Mouse (Mus musculus) thymus, adult 18-20 months (tissue): ENCODE data around the gene Tmprss12.
"Not testable (repeated sequence)": the region's sequence is repeated elsewhere in the genome, so short reads cannot be mapped to it uniquely, and the experiment has no call there.

ENCODE experiments used
- DNase-seq, 2 experiments: peaks; one replicate each; pipeline ENCODE4 v3.0.0; 2022; ENCODE audit warnings: mixed read lengths in 2 of 2

The Tmprss12 gene

DNA sequence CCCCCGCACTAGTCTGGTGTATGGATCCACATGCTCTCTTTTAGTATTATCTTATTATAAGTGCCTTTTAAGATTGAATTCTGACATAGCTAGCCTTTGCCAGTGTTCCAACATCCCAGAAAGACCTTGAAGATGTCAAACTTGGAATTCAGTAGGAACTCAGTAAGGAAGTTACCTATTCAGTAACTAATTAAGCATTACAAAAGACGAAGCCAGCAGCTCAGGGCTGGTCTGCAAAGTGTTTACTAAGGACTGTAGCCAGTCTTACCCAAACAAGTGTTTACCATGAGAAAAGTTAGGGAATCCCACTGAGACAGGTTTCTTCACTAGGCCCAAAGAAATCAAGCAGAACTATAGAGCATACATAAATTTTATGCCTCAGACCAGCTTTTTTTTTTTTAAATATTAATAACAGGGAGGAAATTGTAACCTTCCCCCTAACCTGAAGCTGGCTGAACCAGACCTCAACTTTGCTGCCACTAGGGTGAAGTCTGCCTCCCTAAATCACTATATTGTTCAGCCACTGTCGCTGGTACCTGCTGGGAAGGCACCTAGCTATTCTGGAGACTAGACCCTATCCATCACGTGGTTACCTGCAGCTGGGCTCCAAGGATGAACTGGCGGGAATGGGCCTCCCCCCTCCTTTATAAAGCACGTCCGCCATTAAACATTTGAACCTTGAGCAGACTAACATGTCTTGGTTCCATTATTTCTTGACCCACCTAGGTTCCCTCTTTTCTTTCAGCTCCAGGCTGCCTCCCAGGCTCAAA lies 5.7 kb upstream of the Tmprss12 start:
- no peak for DNase-seq

DNA sequence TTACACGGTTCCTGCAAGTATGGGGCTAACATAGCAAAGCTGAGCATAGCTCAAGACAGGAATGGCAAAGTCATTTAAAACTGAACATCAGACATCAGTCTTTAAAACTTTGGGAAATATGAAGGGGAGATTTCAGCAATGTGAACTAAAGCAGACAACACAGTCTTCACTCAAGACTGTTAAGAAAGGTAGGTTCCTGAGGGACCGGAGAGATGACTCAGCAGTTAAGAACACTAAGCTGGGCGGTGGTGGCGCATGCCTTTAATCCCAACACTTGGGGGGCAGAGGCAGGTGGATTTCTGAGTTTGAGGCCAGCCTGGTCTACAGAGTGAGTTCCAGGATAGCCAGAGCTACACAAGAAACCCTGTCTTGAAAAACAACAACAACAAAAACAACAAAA lies 4.2 kb upstream of the Tmprss12 start:
- DNase-seq, result no peak

DNA sequence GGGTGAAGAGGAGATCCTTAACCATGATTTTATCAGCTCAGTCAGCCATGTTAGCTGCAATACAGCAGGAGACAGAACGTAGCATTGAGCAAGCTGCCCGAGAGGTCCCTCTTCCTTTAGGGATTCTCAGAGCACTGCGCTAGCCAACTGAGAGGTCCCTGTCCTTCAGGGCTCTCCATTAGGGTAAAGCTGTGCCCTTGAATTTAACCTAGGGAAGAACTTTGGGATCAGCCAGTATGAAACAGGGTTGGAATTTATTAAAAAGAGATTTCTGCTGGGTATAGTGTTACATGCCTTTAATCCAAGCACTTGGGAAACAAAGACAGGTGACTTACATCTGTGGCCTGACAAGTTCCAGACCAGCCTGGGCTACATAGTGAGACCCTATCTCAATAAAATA lies 3.1 kb upstream of the Tmprss12 start:
- no peak for DNase-seq

DNA sequence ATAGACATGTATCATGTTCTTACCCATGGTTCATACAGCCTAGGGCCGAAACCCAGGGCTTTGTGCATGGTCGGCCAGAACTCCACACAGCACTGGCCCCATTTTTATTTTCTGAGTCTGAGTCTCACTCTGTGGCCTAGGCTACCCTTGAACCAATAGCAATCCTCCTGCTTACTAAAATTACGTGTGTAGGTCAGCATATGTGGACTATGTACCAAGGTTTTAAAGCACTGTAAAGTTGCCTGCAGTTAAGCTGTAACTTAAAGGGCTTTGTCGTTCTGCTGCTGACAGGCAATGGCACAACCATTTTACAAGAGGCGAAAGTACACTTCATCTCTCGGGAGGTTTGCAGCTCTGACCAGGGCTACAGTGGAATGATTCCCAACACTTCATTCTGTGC lies 8.3 kb downstream of the Tmprss12 start:
- DNase-seq, result no peak

DNA sequence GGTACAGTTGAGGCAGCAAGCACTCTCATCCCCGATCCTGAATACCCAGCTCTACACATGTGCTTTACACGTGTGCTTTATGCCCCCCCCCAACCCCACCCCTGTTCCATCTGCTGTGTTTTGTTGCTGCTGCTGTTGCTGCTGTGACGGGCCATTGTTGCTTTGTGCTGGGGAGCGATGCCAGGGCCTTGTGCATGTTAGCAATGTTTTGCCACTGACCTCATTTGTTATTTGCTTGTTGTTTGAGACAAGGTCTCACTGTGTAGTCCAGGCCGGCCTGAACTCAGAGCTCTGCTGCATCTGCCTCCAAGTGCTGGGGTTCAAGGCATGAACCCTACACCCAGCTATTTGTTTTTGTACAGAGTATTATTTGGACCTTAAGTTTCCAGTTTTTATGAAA lies 10.2 kb downstream of the Tmprss12 start:
- no peak for DNase-seq

DNA sequence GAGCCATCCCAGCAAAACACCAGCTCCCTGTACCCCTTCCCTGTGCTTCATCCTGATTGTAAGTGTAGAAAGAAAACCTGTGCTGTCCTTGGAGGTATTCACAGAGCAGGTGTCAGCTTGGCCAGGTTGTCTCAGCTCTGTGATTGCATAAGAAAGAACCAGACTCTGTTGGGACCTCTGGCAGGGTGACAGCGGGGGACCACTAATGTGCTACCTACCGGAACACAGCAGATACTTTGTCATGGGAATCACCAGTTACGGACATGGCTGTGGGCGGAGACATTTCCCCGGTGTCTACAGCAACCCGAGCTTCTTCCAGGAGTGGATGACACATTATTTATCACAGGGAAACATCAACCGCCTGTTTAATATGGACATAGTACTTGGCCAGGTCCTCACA lies 11.7 kb downstream of the Tmprss12 start:
- no peak for DNase-seq

DNA sequence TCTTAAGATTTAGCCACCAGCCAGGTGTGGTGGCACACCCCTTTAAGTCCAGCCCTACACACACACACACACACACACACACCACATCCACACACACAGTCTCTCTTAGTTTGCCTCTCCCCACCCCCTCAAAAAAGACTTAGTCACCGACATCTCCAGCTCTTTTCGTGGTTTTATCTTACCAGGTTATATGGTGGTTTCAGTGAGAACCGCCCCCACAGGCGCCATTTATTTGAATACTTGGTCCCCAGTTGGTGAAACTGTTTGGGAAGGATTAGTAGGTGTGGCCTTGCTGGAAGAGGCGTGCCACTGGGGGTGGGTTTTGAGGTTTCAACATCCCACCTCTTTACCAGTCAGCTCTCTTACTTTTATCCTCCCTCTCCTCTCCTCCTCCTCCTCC lies 17.2 kb downstream of the Tmprss12 start:
- DNase-seq, result no peak

DNA sequence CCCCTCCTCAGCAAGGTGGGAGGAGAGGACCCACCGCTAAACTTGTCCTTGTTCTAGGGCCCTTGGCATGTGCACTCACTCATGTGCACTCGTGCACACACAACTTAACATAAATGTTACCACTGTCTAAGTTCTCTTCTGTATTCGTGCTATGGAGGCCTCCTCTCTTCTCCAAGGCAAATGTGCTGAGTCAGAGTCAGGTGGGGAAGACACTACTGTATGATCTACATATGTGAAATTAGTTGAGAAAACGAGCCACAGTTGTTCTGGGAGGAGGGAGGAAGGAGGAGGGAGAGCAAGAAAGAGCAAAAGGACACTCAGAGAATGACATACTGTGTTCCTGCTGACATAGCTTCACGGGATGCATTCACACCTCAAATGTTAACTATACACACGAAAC lies 19.9 kb downstream of the Tmprss12 start:
- DNase-seq, result no peak

DNA sequence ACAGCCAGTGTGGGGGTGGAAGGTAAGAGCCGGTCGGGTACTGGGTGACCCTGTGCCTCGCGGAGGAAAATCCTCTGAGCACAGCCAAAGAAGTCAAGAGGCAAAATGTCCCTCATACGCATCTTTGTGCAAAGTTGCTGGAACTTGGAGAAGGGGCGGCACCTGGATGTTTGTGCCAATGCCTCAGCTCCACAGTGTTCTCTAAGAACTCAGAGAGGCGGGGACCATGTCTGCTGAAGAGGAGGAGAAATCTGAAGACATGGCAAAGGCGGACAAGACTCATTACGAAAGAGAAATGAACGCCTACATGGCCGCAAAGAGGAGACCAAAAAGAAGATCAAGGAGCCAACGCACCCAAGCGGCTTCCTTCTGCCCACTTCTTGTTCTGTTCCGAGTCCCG lies 20.9 kb downstream of the Tmprss12 start:
- DNase-seq, result no peak

DNA sequence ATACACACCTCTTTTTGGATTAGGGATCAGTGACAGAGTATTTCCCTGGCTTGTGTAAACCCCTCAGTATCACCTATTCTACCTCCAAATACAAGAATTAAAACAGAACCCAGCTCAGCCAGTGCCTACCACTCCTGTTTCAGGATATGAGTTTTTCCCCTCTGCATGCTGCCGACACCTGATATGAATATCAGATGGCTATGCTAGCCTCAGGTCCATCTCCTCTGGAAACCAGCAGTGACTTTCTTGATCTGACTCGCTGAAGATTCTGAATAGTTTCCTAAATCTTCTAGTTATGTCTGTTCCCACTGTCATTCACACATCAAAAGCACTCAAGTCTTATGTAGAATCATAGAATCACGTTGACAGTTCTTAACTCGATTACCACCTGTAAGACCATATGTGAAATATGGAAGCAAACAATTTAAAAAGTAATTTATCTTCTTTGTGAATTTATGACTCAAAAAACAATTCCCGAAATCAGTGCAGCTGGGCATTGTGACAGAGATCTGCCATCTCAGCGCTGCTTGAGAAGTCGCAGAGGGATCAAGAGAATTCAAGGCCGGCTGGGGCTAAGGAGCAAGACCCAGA lies 22.9 kb downstream of the Tmprss12 start:
- DNase-seq, result no peak

DNA sequence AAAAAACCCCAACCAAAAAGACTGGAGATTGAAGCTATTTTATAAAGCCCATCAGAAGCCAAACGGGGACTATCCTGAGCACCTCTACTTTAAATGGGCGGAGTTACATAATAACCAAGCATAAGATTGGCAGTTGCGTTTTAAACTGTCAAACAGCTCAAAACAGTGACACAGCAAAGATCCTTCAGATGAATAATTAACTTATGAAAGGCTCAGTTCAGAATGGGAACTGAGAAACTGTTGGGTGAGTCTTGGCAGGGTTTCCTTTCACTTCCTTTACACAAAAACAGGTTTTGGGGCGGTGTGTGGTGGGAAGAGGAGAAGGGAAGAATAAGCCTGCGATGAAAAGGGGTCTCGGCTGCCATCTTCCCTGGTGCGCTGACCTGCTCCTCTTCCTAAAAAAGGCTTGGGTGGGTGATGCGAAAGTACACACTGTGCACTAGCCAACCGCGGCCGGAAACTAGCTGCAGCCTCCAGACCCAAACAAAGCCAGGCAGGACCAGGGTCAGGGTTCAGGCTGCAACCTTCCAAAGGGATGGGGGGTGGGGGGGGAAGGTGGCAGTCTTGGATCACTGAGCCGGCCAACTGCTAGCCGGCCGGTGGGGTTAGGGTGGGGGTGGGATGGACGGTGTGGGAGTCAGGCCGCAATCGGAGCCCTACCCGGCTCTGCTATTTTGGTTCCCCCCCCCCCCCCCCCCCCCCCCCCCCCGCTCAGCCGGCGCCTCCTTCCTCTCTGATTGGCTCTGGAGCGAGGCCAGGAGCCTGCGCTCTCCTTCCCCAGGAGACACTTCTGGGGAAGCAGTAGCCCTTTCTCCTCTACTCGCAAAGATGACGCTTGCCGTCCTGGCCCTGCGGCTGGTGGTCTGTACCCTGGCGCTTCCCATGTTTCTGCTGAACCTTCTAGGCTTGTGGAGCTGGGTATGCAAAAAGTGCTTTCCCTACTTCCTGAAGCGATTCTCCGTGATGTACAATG lies 23.7 kb downstream of the Tmprss12 start, which contains the start of gene Mettl7a1:
Gene Mettl7a1, plus strand, starts transcription at position 122 of the 973 bp plus-strand sequence.
- peak; percentile 55 to 66 for DNase-seq

DNA sequence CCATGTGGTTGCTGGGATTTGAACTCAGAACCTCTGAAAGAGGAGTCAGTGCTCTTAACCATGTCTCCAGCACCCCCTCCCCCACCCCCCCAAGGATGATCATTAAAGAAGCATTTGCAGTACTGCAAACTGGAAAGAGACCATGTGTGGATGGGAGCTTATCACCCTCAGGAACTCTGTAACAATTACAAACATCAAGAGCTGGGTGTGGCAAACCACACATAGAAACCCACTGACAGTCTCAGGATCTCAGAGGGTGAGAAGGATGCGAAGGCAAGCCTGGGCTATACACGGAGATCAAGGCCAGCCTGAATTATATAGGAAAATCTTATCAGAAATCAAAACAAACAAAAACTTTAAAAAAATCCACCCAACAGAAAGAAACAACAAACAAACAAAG lies 25.6 kb downstream of the Tmprss12 start:
- no peak for DNase-seq

DNA sequence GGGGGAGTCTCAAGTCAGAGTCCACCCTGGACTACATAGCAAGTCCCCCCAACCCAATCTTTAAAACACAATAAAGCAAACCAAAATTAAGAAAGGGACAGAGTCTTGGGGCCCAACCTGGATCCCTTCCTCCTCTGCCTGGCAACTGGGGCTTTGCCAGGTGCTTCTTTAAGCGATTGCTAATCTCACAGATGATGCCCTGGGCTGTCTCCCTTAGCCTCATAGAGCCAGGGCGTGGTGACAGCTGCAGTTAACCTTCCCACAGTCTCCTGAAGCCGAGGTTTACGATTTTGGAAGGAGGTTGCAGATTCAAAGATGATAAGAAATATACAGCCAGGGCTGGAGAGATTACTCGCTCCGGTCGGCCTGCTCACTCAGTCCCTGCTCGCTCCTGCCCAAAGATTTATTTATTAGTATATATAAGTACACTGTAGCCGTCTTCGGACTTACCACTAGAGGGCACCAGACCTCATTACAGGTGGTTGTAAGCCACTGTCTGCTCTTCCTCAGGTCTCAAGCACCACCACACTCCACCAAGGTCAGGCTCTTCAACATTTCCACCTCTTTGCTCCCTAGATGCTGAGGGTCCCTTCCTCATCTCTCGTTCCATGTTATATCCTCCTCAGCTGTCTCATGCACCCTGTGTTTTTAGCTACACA lies 26.9 kb downstream of the Tmprss12 start:
- not testable (repeated sequence) for DNase-seq

DNA sequence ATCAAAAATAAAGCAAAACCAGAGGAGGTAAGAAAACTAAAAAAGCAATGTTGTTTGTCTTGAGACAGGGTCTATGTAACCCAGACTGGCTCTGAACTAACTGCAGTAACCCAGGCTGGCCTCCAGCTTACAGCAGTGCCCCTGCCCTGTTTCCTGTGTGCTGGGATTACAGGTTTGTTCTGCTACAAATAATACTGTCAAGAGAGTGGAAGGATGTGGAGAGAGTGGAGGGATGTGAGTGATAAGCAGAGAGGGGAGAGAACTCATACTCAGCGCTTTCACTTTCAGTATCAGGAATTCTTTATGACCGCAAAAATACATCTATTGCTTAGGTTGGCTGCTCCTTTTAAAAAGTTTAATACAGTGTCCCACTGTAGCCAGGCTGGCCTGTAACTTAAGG lies 31.7 kb downstream of the Tmprss12 start:
- no peak for DNase-seq

DNA sequence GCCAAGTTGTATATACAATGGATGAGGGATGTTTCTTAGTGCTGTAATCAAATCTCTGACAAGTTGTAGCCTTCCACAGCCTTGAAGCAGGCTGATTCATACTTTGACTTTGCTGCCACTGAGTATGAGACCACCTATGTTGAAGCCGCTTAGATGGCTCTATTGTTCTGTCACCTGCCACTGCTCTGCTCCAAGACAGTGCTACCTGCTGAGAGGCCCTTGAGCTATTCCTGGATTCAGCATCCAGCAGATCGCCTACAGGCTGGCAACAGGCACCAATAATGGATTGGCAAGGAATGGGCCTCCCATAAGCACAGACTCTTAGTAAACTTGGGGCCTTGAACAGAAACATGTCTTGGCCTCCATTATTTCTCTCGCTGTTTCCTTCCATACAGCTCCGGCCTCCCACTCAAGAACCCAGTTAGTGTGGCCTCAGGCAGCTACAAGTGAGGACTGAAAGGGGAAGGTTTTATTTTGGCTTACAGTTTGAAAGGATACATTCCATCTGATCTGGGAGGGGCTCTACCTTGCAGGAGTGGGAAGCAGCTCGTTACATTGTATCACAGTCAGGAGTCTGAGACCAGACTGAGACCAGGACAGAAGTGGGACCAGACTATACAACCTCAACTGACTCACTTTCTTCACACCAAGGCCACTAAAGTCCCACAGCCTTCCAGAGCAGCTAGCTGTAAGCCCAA lies 34.0 kb downstream of the Tmprss12 start:
- no peak for DNase-seq

DNA sequence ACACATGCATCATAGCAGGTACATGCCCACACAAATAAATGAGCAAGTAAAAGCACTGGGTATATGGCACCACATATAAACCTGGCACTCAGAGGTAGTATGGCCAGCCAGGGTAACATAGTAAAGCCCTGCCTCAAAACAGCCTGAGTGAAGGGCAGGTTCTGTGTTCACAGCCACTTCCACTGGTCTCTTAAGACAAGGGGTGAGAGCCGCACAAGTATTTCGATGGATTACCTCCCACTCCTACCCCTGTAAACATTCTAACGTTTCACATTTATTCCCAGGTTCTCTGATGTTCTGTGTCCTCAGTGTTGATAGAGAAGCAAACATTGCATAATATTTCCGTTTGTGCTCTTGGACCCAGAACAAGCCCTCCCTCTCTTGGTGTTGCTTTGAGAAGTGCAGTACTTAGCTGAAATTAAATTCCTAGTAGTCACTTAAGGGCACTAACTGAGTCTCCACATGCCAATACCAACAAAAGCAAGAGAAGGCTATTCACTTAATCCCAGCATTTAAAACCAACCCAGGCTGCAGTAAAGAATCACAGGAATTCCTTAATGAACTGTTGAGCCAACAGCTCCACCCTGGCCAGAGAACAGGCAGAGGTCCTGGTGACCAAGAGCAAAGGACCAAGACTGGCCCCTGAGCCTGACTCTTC lies 37.5 kb downstream of the Tmprss12 start:
- DNase-seq, result not testable (repeated sequence)

DNA sequence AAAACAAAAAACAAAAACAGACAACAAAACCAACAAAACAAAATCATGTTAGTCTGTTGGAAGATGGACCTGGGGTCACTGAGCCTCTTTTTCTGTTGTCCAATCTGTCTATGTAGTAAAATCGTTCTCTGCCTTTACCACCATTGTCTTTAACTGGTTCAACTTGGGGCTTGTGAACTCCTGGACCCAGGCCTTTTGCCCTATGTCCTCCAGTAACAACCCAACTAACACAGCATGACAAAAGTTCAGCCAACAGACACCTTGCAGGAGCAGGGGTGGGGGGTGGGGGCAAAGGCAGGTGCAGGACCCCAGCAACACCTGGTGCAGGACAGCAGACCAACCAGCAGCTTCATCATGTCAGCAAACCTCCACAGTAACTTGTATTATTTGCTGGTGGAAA lies 39.2 kb downstream of the Tmprss12 start:
- DNase-seq, result no peak

DNA sequence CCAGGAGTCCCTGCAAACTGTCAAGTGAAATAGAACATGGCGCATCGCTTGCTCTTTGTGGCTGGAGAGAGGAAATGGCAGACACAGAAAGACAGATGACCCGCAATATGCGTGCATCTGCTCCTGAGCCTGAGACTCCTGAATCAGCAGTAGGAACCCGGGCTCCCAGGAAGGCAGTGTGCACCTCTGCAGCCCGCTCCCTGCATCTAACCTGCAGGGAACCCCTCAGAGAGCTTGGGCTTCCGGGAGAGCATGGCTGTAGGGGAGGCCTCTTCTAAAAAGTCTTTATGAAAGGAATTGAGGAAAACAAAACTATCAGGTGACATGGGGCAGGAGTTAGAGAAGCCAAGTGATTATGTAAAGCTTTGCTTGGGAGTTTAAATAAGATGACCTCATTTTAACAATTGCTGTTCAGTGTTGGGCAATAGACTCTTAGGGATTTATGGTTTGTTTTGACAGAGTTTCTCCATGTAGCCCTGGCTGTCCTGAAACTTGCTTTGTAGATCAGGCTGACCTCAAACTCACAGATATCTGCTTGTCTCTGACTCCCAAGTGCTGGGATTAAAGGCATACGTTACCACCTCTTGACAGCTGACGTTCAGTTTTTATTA lies 39.8 kb downstream of the Tmprss12 start:
- no peak for DNase-seq

DNA sequence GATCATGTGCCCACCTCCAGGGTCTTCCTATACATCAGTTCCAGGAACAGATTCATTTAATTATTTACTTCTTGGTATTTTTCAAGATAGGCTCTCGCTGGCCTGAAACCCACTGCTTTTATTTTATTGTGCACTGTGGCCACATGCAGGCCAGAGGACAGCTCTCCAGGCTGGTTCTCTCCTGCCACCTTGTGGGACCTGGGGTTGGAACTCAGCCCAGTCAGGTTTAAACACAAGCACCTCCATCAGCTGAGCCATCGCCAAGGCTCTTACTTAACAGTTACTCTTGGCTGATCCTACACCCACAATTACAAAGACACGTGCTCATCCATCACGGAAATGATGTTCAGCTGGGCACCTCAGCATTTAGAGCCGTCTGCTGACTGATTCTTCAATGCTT lies 40.5 kb downstream of the Tmprss12 start:
- no peak for DNase-seq

DNA sequence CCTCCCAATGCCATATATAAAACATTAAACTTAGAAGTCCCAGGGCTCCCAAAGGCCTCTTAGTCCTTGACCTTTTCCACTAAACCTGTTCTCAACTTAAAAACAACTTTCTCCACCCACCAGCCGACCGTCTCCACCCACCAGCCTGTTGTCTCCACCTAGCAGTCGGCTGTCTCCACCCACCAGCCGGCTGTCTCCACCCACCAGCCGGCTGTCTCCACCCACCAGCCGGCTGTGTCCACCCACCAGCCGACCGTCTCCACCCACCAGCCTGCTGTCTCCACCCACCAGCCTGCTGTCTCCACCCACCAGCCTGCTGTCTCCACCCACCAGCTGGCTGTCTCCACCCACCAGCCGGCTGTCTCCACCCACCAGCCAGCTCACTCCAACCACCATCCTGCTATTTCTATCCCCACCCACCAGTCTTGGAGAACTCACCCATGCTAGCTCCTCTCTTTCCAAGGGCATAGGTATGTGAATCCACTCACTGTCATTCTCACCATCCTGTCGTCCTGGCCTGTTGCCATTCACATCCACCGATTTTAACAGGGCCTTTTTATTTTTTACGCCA lies 43.5 kb downstream of the Tmprss12 start:
- DNase-seq, result no peak

DNA sequence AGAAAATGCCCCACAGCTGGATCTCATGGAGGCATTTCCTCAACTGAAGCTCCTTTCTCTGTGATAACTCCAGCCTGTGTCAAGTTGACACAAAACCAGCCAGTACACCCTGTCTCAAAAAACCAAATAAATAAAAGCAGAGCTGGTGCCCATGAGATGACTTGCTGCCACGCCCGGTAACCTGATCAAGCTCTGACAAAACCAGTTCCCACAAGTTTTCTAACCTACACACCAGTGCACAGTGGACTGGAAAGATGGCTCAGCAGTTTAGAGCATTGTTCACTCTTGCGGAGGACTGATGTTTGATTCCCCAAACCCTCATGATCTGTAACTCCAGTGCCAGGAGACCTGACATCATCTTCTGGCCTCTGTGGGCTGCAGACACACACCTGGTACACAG lies 44.6 kb downstream of the Tmprss12 start:
- DNase-seq, result no peak
